8 mouse cellular contexts compared by ENCODE assay signal in the genomic region with DNA sequence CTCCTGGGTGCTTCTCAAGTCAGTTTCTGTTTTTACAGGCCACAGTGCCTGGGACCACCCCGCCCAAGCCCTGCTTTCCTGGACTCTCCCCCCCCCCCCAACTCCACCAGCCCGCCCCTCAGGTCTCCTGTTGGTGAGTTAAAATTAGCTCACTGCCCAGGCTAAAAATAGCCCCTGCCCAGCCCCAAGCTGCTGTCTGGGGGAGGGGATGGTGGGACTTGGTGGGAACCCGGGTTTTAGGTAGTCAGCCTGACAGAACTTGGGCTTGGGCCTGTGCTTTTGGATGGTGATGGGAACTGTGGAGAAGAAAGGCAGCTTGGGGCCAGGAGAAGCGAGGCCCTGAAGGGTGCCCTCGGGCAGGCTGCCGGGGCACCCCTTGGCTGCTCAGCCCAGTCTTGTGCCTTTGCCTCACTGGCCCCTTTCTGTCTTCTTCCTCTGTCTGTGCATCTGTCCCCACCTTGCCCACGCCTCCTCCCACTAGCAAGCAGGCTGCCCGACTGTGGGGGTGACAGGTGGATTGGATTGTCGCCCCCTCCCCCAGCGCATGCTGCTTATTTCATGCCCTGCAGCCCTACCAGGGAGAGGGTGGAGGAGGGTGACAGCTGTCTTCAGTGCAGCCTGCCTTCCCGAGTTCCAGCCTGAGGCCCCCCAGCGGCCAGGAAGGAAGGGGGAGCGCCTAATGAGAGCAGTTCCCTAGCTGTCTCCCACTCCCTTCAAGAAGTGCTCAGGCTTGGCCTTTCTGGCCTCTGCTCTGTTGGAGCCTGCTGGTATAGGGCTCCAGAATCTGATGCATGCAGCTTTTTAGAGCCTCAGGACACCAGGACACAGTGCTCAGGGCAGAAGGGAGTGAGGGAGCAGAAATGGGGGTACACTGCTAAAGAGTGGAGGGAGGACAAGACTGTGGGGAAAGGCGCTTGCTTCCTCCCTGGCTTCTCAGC. TPM values are rescaled to one million over a fixed set of nuclear protein-coding genes. Genes with fewer than 3 reads are reported as not detected.
A peak's percentile ranks its signal among the peaks of the same experiment; 100 is the strongest.
DNase-seq lines count a peak whose midpoint lies in the region; ATAC-seq lines count a peak whose summit lies in the region.

No protein-coding gene starts in this region.

- peak overlapping the region; percentile 42; the same call in 1 of the 2 replicates for H3K27ac ChIP-seq in liver, embryonic 16.5 days (ENCODE audit: low read length)

- peak overlapping the region; percentile 19; the same call in 1 of the 2 replicates for H3K9ac ChIP-seq in liver, embryonic 16.5 days (ENCODE audit: low read depth, low read length)

- peak; percentile 49 for DNase-seq in embryo, embryonic 10.5 days (ENCODE audit: low spot score)
- DNase-seq in embryo, embryonic 10 days (ENCODE audit: low spot score) = no peak
- DNase-seq in cerebellum, postnatal 25 days = peak; percentile 61 to 71
- DNase-seq in gastrocnemius, postnatal 25 days = peak; percentile 70
- DNase-seq in kidney, postnatal 14 days = peak; percentile 29
- DNase-seq in right cerebral cortex, postnatal 10 days (ENCODE audit: low spot score in 2 of 2) = peak; percentile 81 to 89
- DNase-seq in adrenal gland, postnatal 14 days = no peak

- 26% methylated on average over 14 of the region's 14 CpGs for WGBS in liver, embryonic 16.5 days (ENCODE audit: insufficient replicate concordance)

- no peak for ATAC-seq in liver, embryonic 16.5 days (ENCODE audit: low read depth)

- H3K36me3 ChIP-seq in liver, embryonic 16.5 days (ENCODE audit: control insufficient read depth, insufficient read depth) = no peaks in the 10 kb centered on the region

- no peaks in the 10 kb centered on the region for H3K27me3 ChIP-seq in liver, embryonic 16.5 days (ENCODE audit: control insufficient read depth, insufficient read depth, low read depth, low read length)

- no peak overlapping the region for H3K4me3 ChIP-seq in liver, embryonic 16.5 days (ENCODE audit: low read depth, low read length)

- no peaks in the 10 kb centered on the region for H3K9me3 ChIP-seq in liver, embryonic 16.5 days (replicated peaks; ENCODE audit: control insufficient read depth, low read length)

- H3K4me2 ChIP-seq in liver, embryonic 16.5 days (ENCODE audit: low read depth, low read length) = no peak overlapping the region

- H3K4me1 ChIP-seq in liver, embryonic 16.5 days (ENCODE audit: control insufficient read depth, low read depth, low read length) = peaks cover 66% of the 10 kb centered on the region

RNA-seq across cellular contexts. Expression of a gene that starts 8.2 kb away (rescaled TPM):
- total RNA-seq in gastrocnemius, postnatal 25 days (2021) = 100 to 1,000 TPM; 156 to 164 TPM
- 5.2 and 7.9 TPM in 2 replicates for polyA plus RNA-seq in liver, embryonic 16.5 days (2015; fragmentation: Nextera tagmentation; extraction: Ambion mirVana)
- 92.9 and 98.4 TPM in 2 replicates for total RNA-seq in adrenal gland, postnatal 14 days (2021)

Comparison
In these comparisons a context has a peak if more than half of its experiments do, and no peak if none do; other contexts are left out.
1. DNase-seq: peak in embryo, embryonic 10.5 days (single experiment), cerebellum, postnatal 25 days (2 of 2), gastrocnemius, postnatal 25 days (single experiment), kidney, postnatal 14 days (single experiment) and right cerebral cortex, postnatal 10 days (2 of 2); none in embryo, embryonic 10 days (single experiment) and adrenal gland, postnatal 14 days (single experiment).